Mouse (Mus musculus): Measurements from ENCODE around the gene Ces2h. TPM values are rescaled to one million over a fixed set of nuclear protein-coding genes. Genes with fewer than 3 reads are reported as not detected.
"Not testable (repeated sequence)": the region's sequence is repeated elsewhere in the genome, so short reads cannot be mapped to it uniquely, and the experiment has no call there.

Ces2h gene
- polyA plus RNA-seq, 1 experiment, result not detected

DNA sequence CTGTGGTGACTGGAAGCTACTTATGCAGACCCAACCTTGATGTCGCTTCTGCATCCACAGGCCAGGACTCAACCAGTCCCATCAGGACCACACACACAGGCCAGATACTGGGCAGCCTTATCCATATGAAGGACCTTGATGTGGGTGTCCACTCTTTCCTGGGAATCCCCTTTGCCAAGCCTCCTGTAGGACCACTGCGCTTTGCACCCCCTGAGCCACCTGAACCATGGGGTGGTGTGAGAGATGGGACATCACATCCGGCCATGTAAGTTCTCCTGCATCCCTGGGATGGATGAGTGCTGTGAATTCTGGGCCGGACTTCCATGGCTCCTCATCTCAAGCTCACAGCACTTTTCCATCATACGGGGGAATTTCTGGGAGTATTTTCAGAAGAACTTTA is 13.7 kb downstream of the Ces2h start:
- H3K4me3 ChIP-seq (ENCODE audit: insufficient read depth, low read length), result no peak overlapping the region
- H3K27ac ChIP-seq (ENCODE audit: insufficient read depth, low read length), result no peak overlapping the region
- no peak for TF ChIP-seq CTCF (IDR thresholded peaks at IDR 0.05; ENCODE audit: extremely low read depth, insufficient read depth, low read length)
- TF ChIP-seq POLR2A (IDR thresholded peaks at IDR 0.05; ENCODE audit: extremely low read depth, insufficient read depth, low read length), result no peak
- H3K4me1 ChIP-seq (ENCODE audit: control insufficient read depth, insufficient read depth, low read length), result no peaks in the 10 kb centered on the region

GRCm38 (mm10) chr8:105021954-105022353 is 21.3 kb downstream of the Ces2h start:
- H3K27ac ChIP-seq (ENCODE audit: insufficient read depth, low read length), result no peak overlapping the region
- TF ChIP-seq POLR2A (IDR thresholded peaks at IDR 0.05; ENCODE audit: extremely low read depth, insufficient read depth, low read length) (no peak), CTCF (IDR thresholded peaks at IDR 0.05; ENCODE audit: extremely low read depth, insufficient read depth, low read length) (no peak)
- no peak overlapping the region for H3K4me3 ChIP-seq (ENCODE audit: insufficient read depth, low read length)
- H3K4me1 ChIP-seq (ENCODE audit: control insufficient read depth, insufficient read depth, low read length), result no peaks in the 10 kb centered on the region

GRCm38 (mm10) chr8:105023087-105023486 is 22.4 kb downstream of the Ces2h start:
- H3K4me1 ChIP-seq (ENCODE audit: control insufficient read depth, insufficient read depth, low read length), result no peaks in the 10 kb centered on the region
- no peak overlapping the region for H3K27ac ChIP-seq (ENCODE audit: insufficient read depth, low read length)
- no peak overlapping the region for H3K4me3 ChIP-seq (ENCODE audit: insufficient read depth, low read length)
- TF ChIP-seq POLR2A (IDR thresholded peaks at IDR 0.05; ENCODE audit: extremely low read depth, insufficient read depth, low read length) (no peak), CTCF (IDR thresholded peaks at IDR 0.05; ENCODE audit: extremely low read depth, insufficient read depth, low read length) (no peak)

GRCm38 (mm10) chr8:105025050-105025449 is 24.4 kb downstream of the Ces2h start:
- TF ChIP-seq POLR2A (IDR thresholded peaks at IDR 0.05; ENCODE audit: extremely low read depth, insufficient read depth, low read length) (no peak), CTCF (IDR thresholded peaks at IDR 0.05; ENCODE audit: extremely low read depth, insufficient read depth, low read length) (no peak)
- no peak overlapping the region for H3K27ac ChIP-seq (ENCODE audit: insufficient read depth, low read length)
- no peak overlapping the region for H3K4me3 ChIP-seq (ENCODE audit: insufficient read depth, low read length)
- no peaks in the 10 kb centered on the region for H3K4me1 ChIP-seq (ENCODE audit: control insufficient read depth, insufficient read depth, low read length)

DNA sequence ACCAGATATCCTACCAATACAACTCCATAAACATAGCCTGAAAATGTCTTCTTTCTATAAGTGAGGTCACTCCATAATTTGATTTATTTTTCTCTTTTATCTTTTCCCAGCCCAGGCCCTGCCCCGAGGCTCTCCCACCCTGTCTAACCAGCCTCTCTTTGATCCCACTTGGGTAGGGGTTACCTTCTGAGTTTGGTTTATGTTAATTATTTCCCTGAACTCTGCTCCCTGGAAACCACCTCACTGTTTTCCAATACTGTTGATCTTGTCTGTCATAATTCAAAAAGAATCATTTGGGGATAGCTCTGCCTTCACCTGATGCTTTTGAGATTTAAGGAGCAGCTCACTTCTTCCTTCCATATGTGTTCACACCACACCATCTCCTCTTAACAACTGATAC is 42.9 kb downstream of the Ces2h start:
- H3K4me1 ChIP-seq (ENCODE audit: control insufficient read depth, insufficient read depth, low read length), result no peaks in the 10 kb centered on the region
- TF ChIP-seq POLR2A (IDR thresholded peaks at IDR 0.05; ENCODE audit: extremely low read depth, insufficient read depth, low read length) (no peak), CTCF (IDR thresholded peaks at IDR 0.05; ENCODE audit: extremely low read depth, insufficient read depth, low read length) (no peak)
- H3K27ac ChIP-seq (ENCODE audit: insufficient read depth, low read length), result no peak overlapping the region
- no peak overlapping the region for H3K4me3 ChIP-seq (ENCODE audit: insufficient read depth, low read length)

DNA sequence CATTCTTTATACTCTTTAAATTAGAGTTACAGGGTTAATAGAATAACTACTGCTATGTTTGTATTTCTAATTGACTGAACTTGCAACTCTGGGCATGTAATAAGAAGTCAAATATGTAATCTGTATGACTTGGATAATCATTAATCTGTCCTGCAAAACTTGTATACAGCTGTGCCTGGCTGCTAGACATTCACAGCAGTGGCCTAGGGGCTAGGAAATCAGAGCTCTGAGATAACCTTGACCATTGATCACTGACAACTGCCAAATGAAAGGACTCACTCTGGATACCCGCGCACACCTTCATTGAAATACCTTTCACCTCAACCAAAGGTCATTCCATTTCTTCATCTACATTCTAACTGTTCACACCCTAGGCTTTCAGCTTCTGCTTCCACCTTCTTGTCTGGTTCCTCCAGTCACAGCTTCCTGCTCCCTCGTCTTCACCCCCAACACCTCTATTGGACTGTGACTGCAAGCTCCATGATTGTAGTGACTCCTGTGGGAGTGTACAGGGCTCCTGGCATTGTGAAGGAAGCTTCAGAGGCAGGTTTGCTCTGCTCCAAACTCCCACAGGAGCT is 45.3 kb downstream of the Ces2h start:
- H3K4me3 ChIP-seq (ENCODE audit: insufficient read depth, low read length), result no peak overlapping the region
- H3K4me1 ChIP-seq (ENCODE audit: control insufficient read depth, insufficient read depth, low read length), result no peaks in the 10 kb centered on the region
- no peak overlapping the region for H3K27ac ChIP-seq (ENCODE audit: insufficient read depth, low read length)
- TF ChIP-seq CTCF (IDR thresholded peaks at IDR 0.05; ENCODE audit: extremely low read depth, insufficient read depth, low read length), result no peak
- TF ChIP-seq POLR2A (IDR thresholded peaks at IDR 0.05; ENCODE audit: extremely low read depth, insufficient read depth, low read length), result no peak

- Histone ChIP-seq H3K4me1 (ENCODE audit: control insufficient read depth, insufficient read depth, low read length) (no peaks in the 10 kb centered on the region), H3K4me3 (ENCODE audit: insufficient read depth, low read length) (no peak within 1 kb of the TSS), H3K27ac (ENCODE audit: insufficient read depth, low read length) (no peak within 1 kb of the TSS)
- TF ChIP-seq CTCF (IDR thresholded peaks at IDR 0.05; ENCODE audit: extremely low read depth, insufficient read depth, low read length) (no peak), POLR2A (IDR thresholded peaks at IDR 0.05; ENCODE audit: extremely low read depth, insufficient read depth, low read length) (no peak)
These were observed 47.8 kb downstream of the Ces2h start, which contains the start of gene Ces3a for GRCm38 (mm10) chr8:105048371-105048854. Gene Ces3a, plus strand, starts transcription at chr8:105048601.

GRCm38 (mm10) chr8:105056211-105056610 is 55.6 kb downstream of the Ces2h start:
- Histone ChIP-seq H3K4me3 (ENCODE audit: insufficient read depth, low read length) (no peak overlapping the region), H3K4me1 (ENCODE audit: control insufficient read depth, insufficient read depth, low read length) (no peaks in the 10 kb centered on the region), H3K27ac (ENCODE audit: insufficient read depth, low read length) (no peak overlapping the region)
- no peak for TF ChIP-seq CTCF (IDR thresholded peaks at IDR 0.05; ENCODE audit: extremely low read depth, insufficient read depth, low read length)

DNA sequence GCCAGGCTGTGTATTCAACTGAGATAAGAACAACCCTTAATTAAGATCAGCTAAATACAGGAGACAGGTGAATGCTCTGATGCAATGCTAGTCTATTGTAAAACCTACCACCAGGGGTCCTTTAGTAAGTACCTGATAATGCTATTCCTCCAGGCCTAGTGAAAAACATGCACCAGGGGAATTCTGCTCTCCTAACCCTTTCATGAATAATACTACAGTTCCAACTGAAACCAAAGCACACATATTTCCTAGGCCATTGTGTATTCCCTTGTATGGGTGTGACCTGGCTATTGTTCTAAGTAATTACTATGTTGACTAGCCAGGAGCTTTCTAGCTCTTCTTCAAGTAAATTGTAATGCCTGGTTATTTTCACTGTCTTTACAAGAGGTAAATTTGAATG is 59.4 kb downstream of the Ces2h start:
- TF ChIP-seq POLR2A (IDR thresholded peaks at IDR 0.05; ENCODE audit: extremely low read depth, insufficient read depth, low read length) (no peak), CTCF (IDR thresholded peaks at IDR 0.05; ENCODE audit: extremely low read depth, insufficient read depth, low read length) (no peak)
- H3K27ac ChIP-seq (ENCODE audit: insufficient read depth, low read length), result no peak overlapping the region
- no peak overlapping the region for H3K4me3 ChIP-seq (ENCODE audit: insufficient read depth, low read length)
- H3K4me1 ChIP-seq (ENCODE audit: control insufficient read depth, insufficient read depth, low read length), result no peaks in the 10 kb centered on the region

GRCm38 (mm10) chr8:105066761-105067160 is 66.1 kb downstream of the Ces2h start:
- Histone ChIP-seq H3K27ac (ENCODE audit: insufficient read depth, low read length) (no peak overlapping the region), H3K4me1 (ENCODE audit: control insufficient read depth, insufficient read depth, low read length) (no peaks in the 10 kb centered on the region), H3K4me3 (ENCODE audit: insufficient read depth, low read length) (no peak overlapping the region)
- TF ChIP-seq CTCF (IDR thresholded peaks at IDR 0.05; ENCODE audit: extremely low read depth, insufficient read depth, low read length) (peak; percentile 38), POLR2A (IDR thresholded peaks at IDR 0.05; ENCODE audit: extremely low read depth, insufficient read depth, low read length) (no peak)

DNA sequence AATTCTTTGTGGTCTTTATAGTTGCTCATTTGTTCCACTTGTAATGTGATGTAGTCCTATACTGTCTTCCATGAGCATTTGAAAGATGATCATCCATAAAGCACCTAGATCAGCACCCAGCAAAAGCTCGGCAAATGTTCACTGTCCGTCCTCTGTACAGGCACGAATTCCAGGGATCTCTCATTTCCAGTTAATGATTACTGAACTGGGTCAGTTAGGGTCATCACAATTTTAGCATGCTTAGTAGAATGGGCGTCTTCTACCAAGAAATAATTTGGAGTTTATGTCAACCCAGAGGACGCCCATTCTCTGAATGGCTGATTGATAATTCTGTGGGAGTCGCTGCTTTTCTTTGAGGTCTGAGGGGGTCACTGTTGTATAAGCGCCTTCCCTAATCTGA is 67.3 kb downstream of the Ces2h start:
- H3K27ac ChIP-seq (ENCODE audit: insufficient read depth, low read length); H3K4me1 ChIP-seq (ENCODE audit: control insufficient read depth, insufficient read depth, low read length): not testable (repeated sequence)

More for the DNA sequence above, 67.3 kb downstream of the Ces2h start:
- H3K4me3 ChIP-seq (ENCODE audit: insufficient read depth, low read length), result not testable (repeated sequence)

Data from cortical plate, adult 2 months (tissue).